Comparison of ENCODE assay signal across 8 mouse cellular contexts in genomic region chr4:134703835-134704546, GRCm38 (mm10). TPM values are rescaled to one million over a fixed set of nuclear protein-coding genes. Genes with fewer than 3 reads are reported as not detected.
DNase-seq lines count a peak whose midpoint lies in the region; ATAC-seq and TF ChIP-seq lines count a peak whose summit lies in the region.

Gene Man1c1 (minus strand): TSS chr4:134704290.

- H3K27me3 ChIP-seq in Patski = no peaks in the 10 kb centered on the region
- peaks cover 31% of the 10 kb centered on the region for H3K27me3 ChIP-seq in hindbrain, embryonic 13.5 days

- no peaks in the 10 kb centered on the region for H3K36me3 ChIP-seq in hindbrain, embryonic 13.5 days

- peak within 1 kb of the TSS; percentile 98 for H3K4me2 ChIP-seq in hindbrain, embryonic 13.5 days

- TF ChIP-seq CTCF in Patski (IDR thresholded peaks at IDR 0.05) = no peak

- in situ Hi-C loops in Patski (cut with MboI; ENCODE audit: low pct_unique_long_range_greater_than_20kb) = loop anchor here (5.0 kb wide), 1 partner anchor 67 kb away; no protein-coding TSS in a partner anchor

- POLR2A ChIA-PET in Patski (lab: Charles Lee) = interaction anchor here (0.8 to 1.1 kb wide), 3 partner anchors 10 to 120 kb away, joined by 3 read pairs; no protein-coding TSS in a partner anchor

- no peaks in the 10 kb centered on the region for H3K9me3 ChIP-seq in hindbrain, embryonic 13.5 days

- peak; percentile 89 for ATAC-seq in Patski
- ATAC-seq in hindbrain, embryonic 13.5 days (ENCODE audit: low FRiP score) = peak; percentile 94

- under 1% methylated on average over 66 of the region's 81 CpGs for WGBS in hindbrain, embryonic 13.5 days

- CTCF ChIA-PET in Patski (lab: Charles Lee) = interaction anchor here (0.9 kb wide), 1 partner anchor 10 kb away, joined by 3 read pairs; no protein-coding TSS in a partner anchor

- peak; percentile 82 for DNase-seq in Patski (ENCODE audit: low read depth, low spot score)
- peak; percentile 99 for DNase-seq in cerebellum, postnatal 14 days
- peak; percentile 97 to 98 for DNase-seq in frontal cortex, postnatal 14 days (ENCODE audit: low spot score in 2 of 2)
- peak; percentile 92 to 96 for DNase-seq in layer of hippocampus, postnatal 25 days (ENCODE audit: extremely low spot score in 1 of 2, low spot score in 1 of 2)
- DNase-seq in lung, postnatal 25 days (ENCODE audit: low spot score) = peak; percentile 98
- peak; percentile 100 for DNase-seq in retina, embryonic 14.5 days (ENCODE audit: low spot score)
- DNase-seq in thymus, postnatal 4 days = peak; percentile 100

- H3K4me1 ChIP-seq in hindbrain, embryonic 13.5 days (replicated peaks) = peaks cover 45% of the 10 kb centered on the region

- peak within 1 kb of the TSS; percentile 80 for H3K9ac ChIP-seq in hindbrain, embryonic 13.5 days

- H3K4me3 ChIP-seq in hindbrain, embryonic 13.5 days = peak within 1 kb of the TSS; percentile 65

- H3K27ac ChIP-seq in hindbrain, embryonic 13.5 days = peak within 1 kb of the TSS; percentile 89

RNA-seq across cellular contexts. Expression of gene Man1c1, which starts in this region (rescaled TPM):
- polyA plus RNA-seq in Patski (2021) = 16.2 TPM
- polyA plus RNA-seq in hindbrain, embryonic 13.5 days (2015; fragmentation: Nextera tagmentation; extraction: Ambion mirVana) = 3.6 and 3.8 TPM in 2 replicates
- 10 to 100 TPM; 20.9 to 22.3 TPM for total RNA-seq in layer of hippocampus, postnatal 25 days (2021)

Comparison
In these comparisons a context has a peak if more than half of its experiments do, and no peak if none do; other contexts are left out.
1. Peak in every context shown above with its lines: DNase-seq, ATAC-seq, H3K4me3 ChIP-seq and H3K27ac ChIP-seq.